Mouse (Mus musculus) lung, embryonic 14.5 days (tissue): ENCODE data around the gene Idh3b. TPM values are rescaled to one million over a fixed set of nuclear protein-coding genes. Genes with fewer than 3 reads are reported as not detected.

Experiments
- ATAC-seq: fragments of 200-750 bp; cut with Nextera tagmentation; 2 replicates; pipeline ENCODE4 v1.8.0; 2017; ENCODE audit warnings: mild to moderate bottlenecking, moderate TSS enrichment, moderate library complexity; ENCODE audit not compliant: insufficient read depth
- DNase-seq: peaks from one replicate; pipeline ENCODE4 v3.0.0-alpha.2; 2015
- H3K27ac ChIP-seq: fragments of 300-500 bp; sonication (generic); 2 replicates; pipeline ENCODE4 v1.5.1; 2014; ENCODE audit warnings: low read depth, mild to moderate bottlenecking, moderate library complexity
- H3K27me3 ChIP-seq: fragments of 300-500 bp; sonication (generic); 2 replicates; pipeline ENCODE4 v1.6.1; 2014; ENCODE audit warnings: low read length, control low read depth; ENCODE audit not compliant: insufficient read depth
- H3K36me3 ChIP-seq: fragments of 300-500 bp; sonication (generic); 2 replicates; pipeline ENCODE4 v1.6.1; 2014; ENCODE audit warnings: control low read depth; ENCODE audit not compliant: insufficient read depth
- H3K4me1 ChIP-seq: fragments of 300-500 bp; sonication (generic); 2 replicates; pipeline ENCODE4 v1.6.1; 2014; ENCODE audit warnings: antibody characterized with exemption, control low read depth; ENCODE audit not compliant: insufficient read depth
- H3K4me2 ChIP-seq: fragments of 300-500 bp; sonication (generic); 2 replicates; pipeline ENCODE4 v1.6.1; 2014; ENCODE audit warnings: mild to moderate bottlenecking
- H3K4me3 ChIP-seq: fragments of 300-500 bp; sonication (generic); 2 replicates; pipeline ENCODE4 v1.5.1; 2014; ENCODE audit warnings: low read depth, low read length
- H3K9ac ChIP-seq: fragments of 300-500 bp; sonication (generic); 2 replicates; pipeline ENCODE4 v1.6.1; 2014
- H3K9me3 ChIP-seq: fragments of 300-500 bp; sonication (generic); 2 replicates; pipeline ENCODE4 v1.6.1; 2016; ENCODE audit warnings: low read depth, low read length, control low read depth
- CTCF ChIP-seq: IDR thresholded peaks from 2 replicates; pipeline ENCODE4 v1.5.1; 2016; ENCODE audit warnings: antibody characterized with exemption, low read depth
- WGBS: fragments of 180-500 bp; shearing (Covaris S2); extraction: QIAGEN DNeasy Blood & Tissue Kit; methylation state at CpG from one replicate; pipeline ENCODE4 v1.1.7; 2014; 5-methylcytosine and 5-hydroxymethylcytosine counted together
- polyA plus RNA-seq: library from polyadenylated mRNA; unstranded; fragments of >200 nt; fragmentation: Nextera tagmentation; extraction: Ambion mirVana; gene quantifications from 2 replicates; pipeline ENCODE4 v1.2.1, GENCODE M21; 2014

The Idh3b gene
- polyA plus RNA-seq: 136 and 151 TPM in 2 replicates

- WGBS: 0% methylated on average over 51 of the region's 51 CpGs
- H3K4me1 ChIP-seq: 0 out of 2 replicates have a peak, but pooled peaks cover 6% of the 10 kb centered on the region
- H3K9ac ChIP-seq: peak within 1 kb of the TSS; percentile 82
- peak within 1 kb of the TSS; percentile 69; the same call in 1 of the 2 replicates for H3K27ac ChIP-seq
- peak; percentile 95 for DNase-seq
- ATAC-seq: peak; percentile 91
- no peak for TF ChIP-seq CTCF
- H3K36me3 ChIP-seq: peaks cover 31% of the 10 kb centered on the region
- H3K27me3 ChIP-seq: no peaks in the 10 kb centered on the region
- peak within 1 kb of the TSS; percentile 89 for H3K4me3 ChIP-seq
- peak within 1 kb of the TSS; percentile 86 for H3K4me2 ChIP-seq
- H3K9me3 ChIP-seq: no peaks in the 10 kb centered on the region
Measured at GRCm38 (mm10) chr2:130283854-130284654, at the start of gene Idh3b. Gene Idh3b, minus strand, starts transcription at chr2:130284547.

GRCm38 (mm10) chr2:130329502-130329901 lies 45.2 kb upstream of the Idh3b start:
- Histone ChIP-seq H3K9ac (no peak overlapping the region), H3K36me3 (no peaks in the 10 kb centered on the region), H3K27ac (no peak overlapping the region), H3K4me1 (no peaks in the 10 kb centered on the region), H3K4me3 (no peak overlapping the region), H3K27me3 (no peaks in the 10 kb centered on the region), H3K9me3 (no peaks in the 10 kb centered on the region), H3K4me2 (no peak overlapping the region)
- WGBS: 86% methylated on average over 2 of the region's 2 CpGs
- ATAC-seq (no peak), DNase-seq (no peak)
- TF ChIP-seq CTCF: no peak

- no peak for ATAC-seq
- no peaks in the 10 kb centered on the region for H3K4me1 ChIP-seq
- H3K9me3 ChIP-seq: no peaks in the 10 kb centered on the region
- WGBS: 66% methylated on average over 1 of the region's 1 CpGs
- no peak overlapping the region for H3K27ac ChIP-seq
- H3K36me3 ChIP-seq: no peaks in the 10 kb centered on the region
- no peak for DNase-seq
- no peak overlapping the region for H3K4me2 ChIP-seq
- no peak overlapping the region for H3K4me3 ChIP-seq
- TF ChIP-seq CTCF: no peak
- H3K27me3 ChIP-seq: no peaks in the 10 kb centered on the region
- H3K9ac ChIP-seq: no peak overlapping the region
Measured at GRCm38 (mm10) chr2:130327057-130327456, 42.7 kb upstream of the Idh3b start.

GRCm38 (mm10) chr2:130303014-130303413 lies 18.7 kb upstream of the Idh3b start:
- Histone ChIP-seq H3K27me3 (no peaks in the 10 kb centered on the region), H3K4me2 (no peak overlapping the region), H3K9me3 (no peaks in the 10 kb centered on the region), H3K36me3 (peaks cover 32% of the 10 kb centered on the region; the same call in 1 of the 2 replicates), H3K4me3 (no peak overlapping the region), H3K9ac (no peak overlapping the region), H3K4me1 (no peaks in the 10 kb centered on the region), H3K27ac (no peak overlapping the region)
- ATAC-seq (no peak), DNase-seq (no peak)
- TF ChIP-seq CTCF: no peak
- 62% methylated on average over 4 of the region's 4 CpGs for WGBS

- DNase-seq (no peak), ATAC-seq (no peak)
- WGBS: 81% methylated on average over 9 of the region's 9 CpGs
- H3K9me3 ChIP-seq: no peaks in the 10 kb centered on the region
- TF ChIP-seq CTCF: no peak
- H3K4me1 ChIP-seq: peaks cover 4% of the 10 kb centered on the region; the same call in 1 of the 2 replicates
- peaks cover 4% of the 10 kb centered on the region; the same call in 1 of the 2 replicates for H3K36me3 ChIP-seq
- H3K27ac ChIP-seq: no peak overlapping the region
- peaks cover 24% of the 10 kb centered on the region for H3K27me3 ChIP-seq
- H3K4me2 ChIP-seq: no peak overlapping the region
- H3K4me3 ChIP-seq: no peak overlapping the region
- no peak overlapping the region for H3K9ac ChIP-seq
Measured at GRCm38 (mm10) chr2:130297580-130297979, 13.2 kb upstream of the Idh3b start.

GRCm38 (mm10) chr2:130296134-130296745 lies 11.9 kb upstream of the Idh3b start:
- peaks cover 4% of the 10 kb centered on the region; the same call in 1 of the 2 replicates for H3K4me1 ChIP-seq
- peak overlapping the region; percentile 76 for H3K4me2 ChIP-seq
- no peak for TF ChIP-seq CTCF
- peaks cover 24% of the 10 kb centered on the region for H3K27me3 ChIP-seq
- DNase-seq (peak; percentile 36), ATAC-seq (peak; percentile 28; the same call in 1 of the 2 replicates)
- peak overlapping the region; percentile 71 for H3K4me3 ChIP-seq
- H3K27ac ChIP-seq: no peak overlapping the region
- H3K36me3 ChIP-seq: peaks cover 4% of the 10 kb centered on the region; the same call in 1 of the 2 replicates
- H3K9ac ChIP-seq: peak overlapping the region; percentile 71
- 2% methylated on average over 20 of the region's 20 CpGs for WGBS
- H3K9me3 ChIP-seq: no peaks in the 10 kb centered on the region
